Mouse (Mus musculus): ENCODE measurements around the gene B3galt4. TPM values are rescaled to one million over a fixed set of nuclear protein-coding genes. Genes with fewer than 3 reads are reported as not detected.
"Not testable (repeated sequence)": the region's sequence is repeated elsewhere in the genome, so short reads cannot be mapped to it uniquely, and the experiment has no call there.

B3galt4 gene
- total RNA-seq (2021) = 1 to 10 TPM; 4.0 to 6.6 TPM
- long read RNA-seq, experiment 1, transcript B3galt4-201 (1 exons, 1,580 nt) = major isoform, 6 of 6 reads
- long read RNA-seq, experiment 1, partial matches to known transcripts = 0 of 6 reads
- long read RNA-seq, experiment 1, other reads (novel, unspliced or antisense) = 0 of 6 reads
- long read RNA-seq, experiment 2, partial matches to known transcripts = 0 of 2 reads
- long read RNA-seq, experiment 2, other reads (novel, unspliced or antisense) = 0 of 2 reads

GRCm38 (mm10) chr17:33951021-33951946 lies at the start of gene B3galt4:
Gene B3galt4 (minus strand): TSS chr17:33951488.
- DNase-seq = peak; percentile 86 to 90

- not testable (repeated sequence) for DNase-seq
These were observed 49.5 kb upstream of the B3galt4 start for GRCm38 (mm10) chr17:34000796-34001195.

- peak; percentile 93 to 94 for DNase-seq
These were observed 48.9 kb upstream of the B3galt4 start, which contains the start of gene H2-K1 for GRCm38 (mm10) chr17:34000150-34000537. Gene H2-K1 (minus strand): TSS chr17:34000347.

- DNase-seq = peak; percentile 40 to 61
These were observed 48.3 kb upstream of the B3galt4 start for GRCm38 (mm10) chr17:33999341-34000149.

GRCm38 (mm10) chr17:33998697-33999096 lies 47.4 kb upstream of the B3galt4 start:
- DNase-seq = not testable (repeated sequence)

GRCm38 (mm10) chr17:33997025-33997424 lies 45.7 kb upstream of the B3galt4 start:
- not testable (repeated sequence) for DNase-seq

GRCm38 (mm10) chr17:33995651-33996050 lies 44.4 kb upstream of the B3galt4 start:
- no peak for DNase-seq

GRCm38 (mm10) chr17:33994959-33995358 lies 43.7 kb upstream of the B3galt4 start:
- no peak for DNase-seq

GRCm38 (mm10) chr17:33991788-33992664 lies 40.7 kb upstream of the B3galt4 start:
- peak; percentile 61 to 69 for DNase-seq

GRCm38 (mm10) chr17:33982136-33982535 lies 30.8 kb upstream of the B3galt4 start:
- DNase-seq = peak; percentile 67 to 69

- DNase-seq = peak; percentile 84 to 86
These were observed 30.1 kb upstream of the B3galt4 start for GRCm38 (mm10) chr17:33981192-33981909.

- DNase-seq = no peak
These were observed 29.1 kb upstream of the B3galt4 start for GRCm38 (mm10) chr17:33980181-33981035.

GRCm38 (mm10) chr17:33979512-33980050 lies 28.3 kb upstream of the B3galt4 start:
- no peak for DNase-seq

GRCm38 (mm10) chr17:33978631-33979031 lies 27.3 kb upstream of the B3galt4 start:
- peak; percentile 86 to 88 for DNase-seq

- no peak for DNase-seq
These were observed 26.7 kb upstream of the B3galt4 start for GRCm38 (mm10) chr17:33977861-33978557.

- no peak for DNase-seq
These were observed 22.3 kb upstream of the B3galt4 start for GRCm38 (mm10) chr17:33973572-33973971.

GRCm38 (mm10) chr17:33972691-33973090 lies 21.4 kb upstream of the B3galt4 start:
- DNase-seq = peak in 1 of 2 experiments; percentile 62

- no peak for DNase-seq
These were observed 18.1 kb upstream of the B3galt4 start for GRCm38 (mm10) chr17:33969394-33969793.
